Mouse (Mus musculus): ENCODE results near the gene Nrm.
A peak's percentile ranks its signal among the peaks of the same experiment; 100 is the strongest.

Gene Nrm

DNA sequence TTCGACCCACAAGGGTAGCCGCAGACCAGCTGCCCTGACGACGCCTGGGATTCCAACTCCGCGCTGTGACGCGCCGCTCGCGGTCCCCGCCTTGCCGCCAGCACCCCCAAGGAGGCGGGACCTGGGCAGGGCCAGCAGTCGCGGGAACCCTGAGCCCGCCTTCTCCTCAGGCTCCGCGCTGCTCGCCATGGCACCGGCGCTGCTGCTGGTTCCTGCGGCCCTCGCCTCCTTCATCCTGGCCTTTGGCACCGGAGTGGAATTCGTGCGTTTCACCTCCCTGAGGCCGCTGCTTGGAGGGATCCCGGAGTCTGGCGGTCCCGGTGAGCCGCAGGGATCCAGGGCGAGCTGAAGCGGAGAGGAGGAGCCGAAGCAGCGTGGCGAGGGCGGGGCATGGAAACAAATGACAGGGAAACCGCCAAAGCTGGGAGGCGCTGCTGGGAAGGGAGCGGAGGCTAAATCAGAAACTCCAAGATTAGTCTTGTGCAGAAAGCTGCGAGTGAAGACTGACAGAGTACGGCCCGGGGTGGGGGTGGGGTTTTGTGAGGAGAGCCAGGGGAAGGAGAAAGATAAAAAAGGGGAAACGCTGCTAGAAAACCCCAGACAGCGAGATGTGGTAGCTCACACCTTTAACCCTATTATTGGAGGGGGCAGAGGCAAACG, at the start of gene Nrm:
Nrm (plus strand) TSS at position 121 of the 660 bp plus-strand sequence.
- peak; percentile 84 for DNase-seq (ENCODE audit: low spot score)

DNA sequence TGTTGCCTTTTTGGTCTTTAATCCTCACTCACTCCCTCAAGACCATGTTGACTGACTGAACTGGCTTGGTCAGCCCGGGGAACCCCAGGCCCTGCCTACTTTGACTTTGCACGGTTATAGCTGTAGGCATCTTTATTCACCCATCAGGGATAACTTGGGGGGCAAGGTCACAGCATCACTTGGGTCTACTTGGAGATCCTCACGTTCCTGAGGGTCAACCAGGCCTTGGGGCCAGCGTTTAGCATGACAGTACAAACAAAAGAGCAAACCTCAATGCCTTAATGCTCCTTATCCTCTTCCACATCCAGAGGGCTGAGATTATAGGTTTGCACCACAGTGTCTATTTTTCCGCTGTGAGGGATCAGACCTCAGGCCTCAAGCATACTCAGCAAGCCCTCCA, 48.8 kb upstream of the Nrm start:
- no peak for DNase-seq (ENCODE audit: low spot score)

DNA sequence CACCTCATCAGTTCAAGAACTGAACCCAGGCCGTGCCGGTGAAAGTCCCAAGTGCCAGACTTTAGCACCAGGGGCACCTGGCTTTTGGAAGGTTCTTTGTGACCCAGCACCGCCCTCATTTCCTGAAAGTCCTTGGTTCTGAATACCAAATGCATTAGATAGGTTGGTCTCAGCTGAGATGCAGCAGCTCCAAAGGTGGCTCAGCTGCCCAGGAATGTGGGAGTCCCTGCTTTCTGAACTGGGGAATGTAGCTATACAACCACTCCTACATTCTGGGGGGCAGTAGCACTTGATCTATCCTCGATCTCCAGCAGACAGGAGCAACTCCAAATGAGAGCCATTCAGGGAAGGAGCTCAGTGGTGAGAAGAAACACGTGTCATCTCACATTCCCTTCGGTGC, 48.4 kb upstream of the Nrm start:
- no peak for DNase-seq (ENCODE audit: low spot score)

DNA sequence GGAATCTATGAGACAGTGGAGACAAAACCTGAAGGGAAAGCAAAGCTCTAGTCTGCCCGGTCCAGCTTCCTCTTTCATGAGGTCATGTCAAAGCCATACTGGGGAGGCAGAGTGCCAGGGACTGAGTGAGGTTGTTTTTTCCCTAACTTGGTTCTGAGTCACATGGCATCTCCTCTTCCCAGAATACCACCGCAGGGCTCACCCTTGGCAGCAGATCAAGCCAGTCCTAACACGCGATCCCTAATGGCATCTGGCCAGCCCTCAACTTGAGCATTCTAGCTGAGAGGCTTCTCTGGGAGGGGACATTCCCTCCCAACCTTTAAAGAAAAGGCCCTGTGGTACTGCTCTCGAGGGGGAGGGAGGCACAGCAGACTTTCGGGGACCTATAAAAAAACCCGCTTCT, 47.9 kb upstream of the Nrm start:
- DNase-seq (ENCODE audit: low spot score), result peak; percentile 83

DNA sequence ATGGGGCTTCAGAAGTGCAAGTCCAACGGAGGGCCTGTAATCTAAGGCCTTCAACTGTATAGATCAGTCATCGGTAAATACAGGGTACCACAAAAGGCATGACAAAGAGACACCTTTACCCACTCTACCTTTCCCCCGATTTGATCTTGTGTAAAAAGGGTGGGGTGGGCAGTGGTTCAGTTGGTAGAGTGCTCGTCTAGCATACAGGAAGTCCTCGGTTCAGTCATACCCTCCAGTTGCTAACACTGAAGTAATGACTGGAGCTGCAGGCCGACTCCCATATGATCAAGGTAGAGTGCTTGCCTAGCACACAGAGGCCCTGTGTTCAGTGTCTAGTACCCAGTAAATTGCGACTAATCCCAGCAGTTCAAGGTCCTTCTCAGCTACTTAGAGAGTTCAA, 47.5 kb upstream of the Nrm start:
- no peak for DNase-seq (ENCODE audit: low spot score)

DNA sequence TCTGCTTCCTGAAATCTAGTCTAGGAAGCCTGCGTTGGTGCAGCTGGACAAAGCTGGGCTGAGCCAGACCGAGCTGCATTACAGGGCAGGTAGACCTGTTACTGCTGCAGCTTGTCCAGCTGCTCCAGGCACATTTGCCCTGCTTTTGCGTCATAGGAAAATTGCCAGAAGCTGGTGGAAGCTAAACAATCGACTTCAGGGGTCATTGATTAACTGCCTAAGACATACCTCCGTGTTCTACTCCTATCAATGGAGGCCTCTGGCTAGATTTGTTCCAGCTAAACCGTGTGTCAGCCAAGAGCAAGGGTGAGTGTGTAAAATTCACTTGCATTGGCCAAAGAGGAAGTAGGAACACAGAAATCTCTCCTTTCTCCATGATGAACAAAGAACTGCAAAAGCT, 46.4 kb upstream of the Nrm start:
- no peak for DNase-seq (ENCODE audit: low spot score)

DNA sequence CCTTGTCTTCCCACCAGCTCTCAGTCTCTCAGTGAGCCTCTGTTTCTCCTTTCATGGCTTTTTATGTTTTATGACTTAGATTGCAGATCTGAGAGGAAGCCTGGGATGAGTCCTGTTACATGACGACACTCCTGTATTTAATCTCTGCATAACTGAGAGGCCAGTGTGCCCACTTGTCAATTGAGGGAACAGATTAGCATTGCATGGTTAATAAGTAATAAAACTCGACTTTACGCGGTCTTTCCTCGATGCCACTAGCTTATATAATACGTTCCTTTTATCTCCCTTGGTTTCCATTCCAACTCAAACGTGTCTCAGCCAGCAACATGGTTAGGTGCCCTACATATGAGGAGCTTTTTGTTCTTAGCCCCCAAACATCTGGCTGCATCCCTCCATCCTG, 45.3 kb upstream of the Nrm start:
- no peak for DNase-seq (ENCODE audit: low spot score)

DNA sequence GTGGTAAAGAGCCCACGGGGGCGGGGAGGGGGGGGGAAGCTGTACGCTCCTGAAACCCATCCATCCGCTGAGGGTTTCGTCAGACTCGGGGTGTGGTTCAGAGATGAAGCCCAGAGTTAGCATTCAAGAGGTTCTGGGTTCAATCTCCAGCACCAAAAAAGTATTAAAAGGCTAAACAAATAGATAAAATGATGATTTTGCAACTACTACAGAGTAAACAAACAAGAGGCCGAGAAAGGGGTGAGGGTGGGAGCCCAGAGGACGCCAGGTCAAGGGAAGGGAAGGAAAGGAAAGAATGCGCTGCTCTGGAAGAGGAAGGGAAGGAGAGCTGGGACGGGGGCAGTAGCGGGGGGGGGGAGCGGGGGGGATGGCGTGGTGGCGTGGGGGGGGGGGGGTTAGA, 44.4 kb upstream of the Nrm start:
- no peak for DNase-seq (ENCODE audit: low spot score)

DNA sequence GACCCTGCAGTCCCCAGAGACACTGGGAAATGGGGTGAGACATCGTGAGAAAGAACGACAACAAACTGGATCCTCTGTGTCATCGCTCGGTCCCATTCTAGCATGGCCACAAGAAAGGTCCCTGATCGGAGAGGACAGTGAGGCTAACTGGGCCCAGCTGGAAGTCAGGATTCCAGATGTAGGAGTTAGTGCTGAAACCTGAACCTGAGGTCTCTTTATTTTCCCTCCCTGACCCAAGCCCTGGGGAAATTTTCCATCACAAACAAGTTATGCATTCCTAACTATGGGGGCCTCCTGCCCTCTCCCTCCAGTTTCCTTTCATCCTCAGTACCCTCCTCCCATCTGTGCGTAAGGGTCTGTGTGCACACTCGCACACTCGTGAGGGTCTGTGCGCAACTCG, 43.9 kb upstream of the Nrm start:
- DNase-seq (ENCODE audit: low spot score), result no peak

DNA sequence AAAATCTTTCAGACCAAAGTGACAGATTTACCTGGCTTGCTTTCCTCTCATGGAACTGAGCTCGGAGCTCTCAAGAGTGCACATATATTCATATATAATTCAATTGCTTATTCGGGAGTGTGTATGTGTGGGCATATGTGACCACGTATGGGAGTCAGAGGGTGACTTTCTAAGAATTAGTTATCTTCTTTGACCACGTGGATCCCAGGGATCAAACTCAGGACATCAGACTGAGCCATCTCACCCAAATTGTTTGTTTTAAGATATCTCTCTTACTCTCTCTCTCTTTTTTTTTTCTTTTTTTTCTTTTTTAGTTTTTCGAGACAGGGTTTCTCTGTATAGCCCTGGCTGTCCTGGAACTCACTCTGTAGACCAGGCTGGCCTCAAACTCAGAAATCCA, 41.0 kb upstream of the Nrm start:
- no peak for DNase-seq (ENCODE audit: low spot score)

DNA sequence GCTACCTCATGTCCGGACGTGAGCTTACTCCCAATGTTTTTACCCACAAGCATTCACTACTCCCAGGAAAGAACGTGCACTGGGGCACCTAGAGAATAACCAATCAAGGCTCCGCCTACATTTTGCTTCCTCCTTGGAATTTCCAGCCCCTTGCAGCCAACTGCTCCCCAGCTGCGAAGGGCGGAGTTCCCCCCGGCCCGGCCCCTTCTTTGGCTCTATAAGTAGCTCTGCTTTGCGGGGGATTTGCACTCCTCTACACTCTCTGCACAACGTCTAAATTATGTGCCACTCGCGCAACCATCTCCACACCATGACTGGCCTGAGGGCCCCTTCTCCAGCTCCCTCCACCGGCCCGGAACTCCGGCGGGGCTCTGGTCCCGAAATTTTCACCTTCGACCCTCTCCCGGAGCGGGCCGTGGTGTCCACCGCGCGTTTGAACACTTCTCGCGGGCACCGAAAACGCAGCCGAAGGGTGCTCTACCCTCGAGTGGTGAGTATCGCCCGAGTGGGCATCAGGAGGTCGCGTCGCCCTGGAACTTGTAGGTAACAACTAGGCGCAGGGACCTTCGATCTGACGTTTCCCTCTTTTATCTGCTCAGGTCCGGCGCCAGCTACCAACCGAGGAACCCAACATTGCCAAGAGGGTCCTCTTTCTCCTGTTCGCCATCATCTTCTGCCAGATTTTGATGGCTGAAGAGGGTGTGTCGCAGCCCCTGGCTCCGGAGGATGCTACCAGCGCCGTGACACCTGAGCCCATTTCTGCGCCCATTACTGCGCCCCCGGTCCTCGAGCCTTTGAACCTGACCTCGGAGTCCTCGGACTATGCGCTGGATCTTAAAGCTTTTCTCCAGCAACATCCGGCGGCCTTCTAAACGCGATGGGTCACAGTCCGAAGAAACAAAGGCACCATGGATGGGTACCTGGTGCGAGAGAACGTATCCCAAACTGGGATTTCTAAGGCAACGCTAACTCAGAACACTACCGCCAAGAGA, 39.4 kb upstream of the Nrm start, which contains the start of gene Ier3:
Ier3 (plus strand) TSS at position 246 of the 992 bp plus-strand sequence.
- DNase-seq (ENCODE audit: low spot score), result peak; percentile 83

DNA sequence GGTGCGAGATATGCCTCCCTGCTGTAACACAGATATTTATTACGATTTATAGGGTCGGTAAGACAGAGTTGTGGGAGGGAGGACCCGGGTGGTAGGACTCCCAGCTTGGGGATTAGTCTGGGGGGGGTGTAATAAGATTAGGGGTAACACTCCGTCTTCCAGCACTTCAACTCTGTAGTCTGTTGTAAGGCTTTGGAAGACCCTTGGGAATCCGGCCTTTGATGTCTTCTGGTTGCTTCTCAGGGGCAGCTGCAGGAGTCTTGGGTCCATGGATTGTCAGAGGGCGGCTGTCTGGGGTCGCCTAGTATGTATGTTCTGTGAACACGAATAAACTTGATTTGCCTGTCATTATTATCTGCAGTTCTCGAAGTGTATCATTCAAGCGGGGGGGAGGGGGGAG, 38.6 kb upstream of the Nrm start:
- no peak for DNase-seq (ENCODE audit: low spot score)

DNA sequence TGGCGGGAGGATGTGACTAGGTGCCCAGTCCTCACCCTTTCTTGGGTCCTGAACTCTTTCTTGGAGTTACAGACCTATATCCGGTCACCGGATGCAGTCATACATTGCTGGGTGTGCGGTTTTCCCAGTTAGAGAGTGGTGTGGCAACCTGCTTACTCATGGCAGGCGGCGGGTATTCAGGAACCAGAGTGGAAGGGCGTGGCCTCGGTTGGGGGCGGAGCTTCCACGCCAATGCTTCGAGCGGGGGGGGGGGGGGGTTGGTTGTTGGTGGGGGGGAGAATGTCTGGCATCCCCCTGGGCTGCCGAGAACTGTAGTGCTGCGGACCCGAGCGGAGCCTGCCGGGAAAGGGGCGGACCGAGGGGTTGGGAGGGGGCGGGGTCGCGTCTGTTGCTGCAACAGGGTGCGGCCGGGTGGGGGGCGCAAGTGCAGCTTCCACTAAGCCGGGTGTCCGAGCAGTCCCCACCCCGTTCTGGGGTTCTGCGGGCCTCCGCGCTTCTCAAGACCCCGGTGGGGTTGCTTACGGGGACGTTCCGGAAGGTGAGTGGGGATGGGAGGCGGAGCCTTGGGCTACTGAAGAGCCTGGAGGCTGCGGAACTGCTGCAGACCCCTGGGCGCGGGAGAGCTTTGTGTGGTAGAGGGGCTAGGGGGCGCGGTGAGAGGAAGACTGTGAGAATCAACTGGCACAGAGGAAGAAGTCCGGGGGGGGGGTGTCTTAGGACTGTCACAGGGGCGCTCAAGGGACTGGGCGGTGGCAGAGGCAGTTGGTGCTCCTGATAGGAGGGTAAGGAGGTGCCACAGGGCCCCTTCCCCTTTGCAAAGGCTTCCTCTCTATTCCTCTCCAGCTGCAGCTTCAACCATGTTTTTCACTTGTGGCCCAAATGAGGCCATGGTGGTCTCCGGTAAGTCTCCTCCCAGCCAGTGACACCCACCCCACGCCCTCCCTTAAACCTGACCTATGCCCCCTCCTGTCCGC, 37.9 kb upstream of the Nrm start, which contains the start of gene Flot1:
Flot1 (plus strand) TSS at position 267 of the 974 bp plus-strand sequence.
- DNase-seq (ENCODE audit: low spot score), result peak; percentile 75

DNA sequence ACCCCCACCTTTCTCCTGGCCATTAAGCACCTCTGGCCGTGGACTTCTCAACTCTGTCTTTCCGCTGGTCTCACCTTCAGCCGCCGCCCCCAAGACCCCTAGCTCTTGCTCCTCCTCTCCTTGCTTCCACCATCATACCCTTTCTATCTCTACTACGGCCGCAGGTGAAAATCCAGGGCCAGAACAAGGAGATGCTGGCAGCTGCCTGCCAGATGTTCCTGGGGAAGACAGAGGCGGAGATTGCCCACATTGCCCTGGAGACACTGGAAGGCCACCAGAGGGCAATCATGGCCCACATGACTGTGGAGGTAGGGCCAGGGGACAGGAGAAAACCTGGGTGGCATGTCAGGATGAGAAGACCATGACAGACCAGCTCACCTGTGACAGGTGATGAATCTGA, 36.7 kb upstream of the Nrm start:
- DNase-seq (ENCODE audit: low spot score), result no peak

DNA sequence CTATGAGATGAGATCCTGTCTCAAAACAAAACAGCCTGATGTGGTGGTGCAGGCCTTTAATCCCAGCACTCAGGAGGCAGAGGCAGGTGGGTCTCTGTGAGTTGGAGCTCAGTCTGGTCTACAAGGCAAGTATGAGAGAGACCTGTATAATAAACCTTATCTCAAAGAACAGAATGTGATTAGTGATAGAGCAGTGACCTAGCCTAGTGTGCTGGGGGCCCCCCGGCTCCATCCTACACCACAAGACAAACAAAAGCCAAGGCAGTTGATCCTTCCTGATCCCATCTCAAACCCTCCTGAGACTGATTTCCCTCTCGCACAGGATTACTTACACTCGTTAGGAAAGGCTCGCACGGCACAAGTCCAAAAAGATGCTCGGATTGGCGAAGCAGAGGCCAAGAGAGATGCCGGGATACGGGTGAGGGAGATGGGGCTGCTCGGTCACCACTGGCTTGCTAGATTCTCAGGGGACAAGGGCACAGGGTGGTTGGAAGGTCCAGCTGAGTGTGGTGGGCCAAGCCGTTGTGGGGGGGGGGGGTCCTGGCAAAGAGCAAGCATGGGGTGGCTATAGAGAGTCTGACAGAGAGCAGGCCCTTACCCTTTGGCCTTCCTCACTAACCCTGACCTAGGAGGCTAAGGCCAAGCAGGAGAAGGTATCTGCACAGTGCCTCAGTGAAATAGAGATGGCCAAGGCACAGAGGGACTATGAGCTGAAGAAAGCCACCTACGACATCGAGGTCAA, 35.8 kb upstream of the Nrm start:
- no peak for DNase-seq (ENCODE audit: low spot score)

DNA sequence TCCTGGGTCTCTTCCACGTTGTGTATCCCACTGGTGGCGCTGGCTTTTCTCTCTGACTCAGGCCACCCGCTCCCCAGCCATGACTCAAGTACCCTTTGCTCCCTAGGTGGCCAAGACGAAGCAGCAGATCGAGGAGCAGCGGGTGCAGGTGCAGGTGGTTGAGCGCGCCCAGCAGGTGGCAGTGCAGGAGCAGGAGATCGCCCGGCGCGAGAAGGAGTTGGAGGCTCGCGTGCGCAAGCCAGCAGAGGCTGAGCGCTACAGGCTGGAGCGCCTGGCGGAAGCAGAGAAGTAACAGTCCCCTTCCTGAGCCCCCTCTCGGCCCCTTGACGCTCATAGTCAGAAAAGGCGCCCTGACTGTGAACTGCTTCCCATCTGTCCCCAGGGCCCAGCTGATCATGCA, 31.4 kb upstream of the Nrm start:
- peak; percentile 79 for DNase-seq (ENCODE audit: low spot score)

DNA sequence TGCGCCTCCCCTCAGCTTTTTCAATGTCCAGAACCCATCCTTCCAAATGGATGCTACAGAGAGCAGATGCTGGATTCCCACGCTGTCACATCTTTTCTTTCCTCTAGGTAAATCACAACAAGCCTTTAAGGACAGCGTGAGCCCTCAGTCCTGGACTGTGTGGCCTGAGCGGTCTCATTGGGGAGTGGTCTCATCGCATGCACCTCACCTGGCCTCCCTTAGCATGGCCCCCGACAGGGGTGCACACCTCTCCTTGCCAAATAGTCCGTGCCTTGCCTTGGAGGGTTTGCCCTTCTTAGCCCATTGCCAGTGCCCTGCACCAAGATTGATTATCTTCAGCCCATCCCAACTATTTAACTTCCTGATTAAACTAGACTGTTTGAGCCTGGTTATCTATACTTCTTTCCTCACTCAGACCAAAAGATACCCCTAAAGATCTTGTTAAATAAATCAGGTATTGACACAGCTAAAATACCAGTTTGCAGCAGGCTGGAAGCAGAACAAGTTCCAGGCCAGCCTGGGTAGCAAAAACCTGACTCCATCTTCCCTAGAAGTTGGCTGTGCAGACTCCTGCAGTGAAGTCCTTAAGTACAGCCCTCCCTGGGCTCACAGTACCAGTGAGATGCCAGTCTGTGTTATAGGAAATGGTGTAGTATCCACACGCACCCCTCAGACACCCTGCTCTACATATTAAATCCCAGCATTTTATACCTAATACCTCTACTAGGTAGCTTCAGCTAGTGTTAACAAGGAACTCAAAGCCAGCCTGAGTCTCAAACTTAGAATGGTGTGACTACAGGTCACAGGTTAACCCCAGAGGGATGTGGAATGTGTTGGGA, 28.5 kb upstream of the Nrm start:
- no peak for DNase-seq (ENCODE audit: low spot score)

DNA sequence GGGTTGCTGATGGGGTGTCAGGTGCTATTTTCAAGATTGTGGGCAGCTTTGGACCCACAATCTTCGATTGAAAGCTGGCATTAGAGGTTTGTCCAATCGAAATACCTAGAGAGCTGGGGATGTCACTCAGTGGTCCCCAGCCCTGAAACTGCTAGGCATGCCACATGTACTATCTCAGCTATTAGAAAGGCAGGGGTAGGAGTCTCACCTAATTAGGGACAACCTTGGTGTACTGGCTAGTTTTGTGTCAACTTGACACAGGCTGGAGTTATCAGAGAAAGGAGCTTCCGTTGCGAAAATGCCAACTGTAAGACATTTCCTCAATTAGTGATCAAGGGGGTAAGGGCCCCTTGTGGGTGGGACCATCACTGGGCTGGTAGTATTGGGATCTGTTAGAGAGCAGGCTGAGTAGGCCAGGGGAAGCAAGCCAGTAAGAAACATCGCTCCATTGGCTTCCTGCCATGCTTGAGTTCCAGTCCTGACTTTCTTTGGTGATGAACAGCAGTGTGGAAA, 27.8 kb upstream of the Nrm start:
- DNase-seq (ENCODE audit: low spot score), result no peak

DNA sequence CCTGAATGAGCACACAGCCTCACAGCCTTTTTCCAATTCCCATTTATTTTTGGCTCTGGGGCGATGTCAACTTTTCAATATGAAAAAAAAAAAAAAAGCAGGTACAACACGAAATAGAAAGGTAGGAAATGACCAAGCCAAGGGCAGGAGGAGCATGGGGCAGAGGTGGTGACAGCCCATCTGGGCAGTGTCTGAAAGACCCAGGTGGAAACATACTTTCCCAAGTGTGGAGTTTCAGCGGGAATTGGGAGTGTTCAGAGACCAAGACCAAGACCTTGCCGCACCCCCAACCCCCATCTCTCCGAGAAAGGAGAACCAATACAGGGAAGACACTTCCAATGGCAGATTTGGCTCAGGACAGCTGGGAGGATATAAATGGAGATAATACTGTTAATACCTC, 27.2 kb upstream of the Nrm start:
- DNase-seq (ENCODE audit: low spot score), result no peak
